Mouse (Mus musculus) liver, embryonic 13.5 days (tissue): Measurements from ENCODE around the gene Ndufb2. TPM values are rescaled to one million over a fixed set of nuclear protein-coding genes. Genes with fewer than 3 reads are reported as not detected.

ENCODE experiments used
- ATAC-seq: fragments of 200-750 bp; cut with Nextera tagmentation; 2 replicates; pipeline ENCODE4 v1.8.0; 2017; ENCODE audit warnings: low read depth, mild to moderate bottlenecking, moderate number of reproducible peaks, moderate library complexity
- DNase-seq: peaks from one replicate; pipeline ENCODE4 v3.0.0; 2022
- H3K27ac ChIP-seq: fragments of 300-500 bp; sonication (generic); 2 replicates; pipeline ENCODE4 v1.5.1; 2015; ENCODE audit warnings: moderate library complexity, mild to moderate bottlenecking, inconsistent platforms
- H3K27me3 ChIP-seq: fragments of 300-500 bp; sonication (generic); 2 replicates; pipeline ENCODE4 v1.6.1; 2015; ENCODE audit warnings: mild to moderate bottlenecking, inconsistent platforms
- H3K36me3 ChIP-seq: fragments of 300-500 bp; sonication (generic); 2 replicates; pipeline ENCODE4 v1.6.1; 2015; ENCODE audit warnings: mild to moderate bottlenecking, inconsistent platforms
- H3K4me1 ChIP-seq: fragments of 300-500 bp; sonication (generic); replicated peaks from 2 replicates; pipeline ENCODE4 v1.6.1; 2015; ENCODE audit warnings: inconsistent platforms
- H3K4me2 ChIP-seq: fragments of 300-500 bp; sonication (generic); 2 replicates; pipeline ENCODE4 v1.6.1; 2015; ENCODE audit warnings: inconsistent platforms, mild to moderate bottlenecking, moderate library complexity
- H3K4me3 ChIP-seq: fragments of 300-500 bp; sonication (generic); replicated peaks from 2 replicates; pipeline ENCODE4 v1.5.1; 2015; ENCODE audit warnings: mild to moderate bottlenecking, inconsistent platforms
- H3K9ac ChIP-seq: fragments of 300-500 bp; sonication (generic); 2 replicates; pipeline ENCODE4 v1.6.1; 2015; ENCODE audit warnings: mild to moderate bottlenecking, inconsistent platforms
- H3K9me3 ChIP-seq: fragments of 300-500 bp; sonication (generic); replicated peaks from 2 replicates; pipeline ENCODE4 v1.6.1; 2016; ENCODE audit warnings: inconsistent platforms
- WGBS: fragments of 180-500 bp; shearing (Covaris S2); methylation state at CpG from one replicate; pipeline ENCODE4 v1.1.7; 2015; ENCODE audit not compliant: insufficient replicate concordance; 5-methylcytosine and 5-hydroxymethylcytosine counted together
- polyA plus RNA-seq: library from polyadenylated mRNA; unstranded; fragments of >200 nt; fragmentation: Nextera tagmentation; extraction: Ambion mirVana; gene quantifications from 2 replicates; pipeline ENCODE4 v1.2.1, GENCODE M21; 2015

The Ndufb2 gene
- polyA plus RNA-seq, 1 experiment from 2014 or later: 270 TPM

DNA sequence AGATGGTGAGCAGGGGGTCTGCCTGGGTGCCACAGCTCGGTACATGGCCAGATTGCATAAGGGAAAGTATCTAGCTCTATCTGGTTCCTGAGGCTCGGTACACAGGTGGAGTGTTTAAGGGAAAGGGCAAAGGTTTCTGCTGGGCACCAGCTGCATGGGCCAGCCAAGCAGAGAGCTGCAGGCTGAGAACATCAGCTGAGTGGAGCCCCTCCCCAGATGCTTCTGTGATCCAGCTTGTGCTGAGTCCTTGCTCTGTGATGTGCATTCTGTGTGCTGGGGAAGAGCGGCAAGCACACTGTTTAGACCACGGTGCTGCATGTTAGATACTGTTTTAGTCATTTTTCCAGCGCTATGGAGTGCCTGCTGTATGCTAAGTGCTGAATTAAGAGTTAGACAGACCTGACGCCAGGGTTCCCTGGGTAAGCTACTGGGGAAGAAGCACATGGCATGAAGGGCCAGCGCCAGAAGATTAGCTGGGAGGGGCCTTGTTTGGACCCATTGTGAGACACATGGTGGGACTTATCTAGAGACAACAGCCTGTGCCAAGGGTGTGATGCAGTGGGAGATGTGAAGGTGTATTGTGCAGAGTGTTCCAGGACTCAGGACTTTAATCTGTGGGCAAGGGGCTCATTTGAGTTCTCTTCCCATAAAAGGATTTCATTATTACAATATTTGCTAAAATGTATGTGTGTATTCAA is 11.1 kb upstream of the Ndufb2 start:
- peak; percentile 72 for DNase-seq
- ATAC-seq: peak; percentile 93
- H3K9ac ChIP-seq: peak overlapping the region; percentile 59
- H3K4me1 ChIP-seq: peaks cover 39% of the 10 kb centered on the region
- no peaks in the 10 kb centered on the region for H3K27me3 ChIP-seq
- peaks cover 42% of the 10 kb centered on the region for H3K36me3 ChIP-seq
- H3K27ac ChIP-seq: peak overlapping the region; percentile 80
- no peak overlapping the region; the same call in 1 of the 2 replicates for H3K4me3 ChIP-seq
- no peaks in the 10 kb centered on the region for H3K9me3 ChIP-seq
- H3K4me2 ChIP-seq: peak overlapping the region; percentile 46
- 42% methylated on average over 7 of the region's 7 CpGs for WGBS

DNA sequence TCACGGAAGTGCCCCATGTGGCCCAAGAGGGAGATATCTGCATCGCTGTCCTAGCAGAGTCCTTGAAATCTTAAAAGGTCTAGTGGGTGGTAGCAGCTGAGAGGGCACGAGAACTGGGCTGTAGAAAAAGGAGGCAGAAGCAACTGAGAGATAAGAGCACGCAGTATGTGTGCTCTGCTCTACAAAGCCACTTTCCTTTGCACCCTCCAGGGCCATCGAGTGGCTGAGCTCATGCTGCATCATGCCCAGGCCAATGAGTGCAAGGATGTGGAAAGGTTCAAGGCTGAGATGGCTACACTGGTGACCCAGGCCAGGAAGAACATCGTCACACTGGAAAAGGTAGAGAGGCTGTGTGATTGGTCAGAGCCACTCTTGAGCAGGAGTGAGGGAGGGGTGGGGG is 6.9 kb upstream of the Ndufb2 start, which contains the start of gene Gm42420:
Gene Gm42420, plus strand, starts transcription at position 237 of the 400 bp plus-strand sequence.
- H3K9me3 ChIP-seq: no peaks in the 10 kb centered on the region
- H3K27me3 ChIP-seq: no peaks in the 10 kb centered on the region
- H3K36me3 ChIP-seq: peaks cover 49% of the 10 kb centered on the region
- 62% methylated on average over 6 of the region's 6 CpGs for WGBS
- no peak within 1 kb of the TSS for H3K4me3 ChIP-seq
- H3K4me1 ChIP-seq: peaks cover 26% of the 10 kb centered on the region
- no peak for DNase-seq
- peak; percentile 37 for ATAC-seq
- 0 out of 2 replicates have a peak within 1 kb of the TSS, but pooled peaks have one; percentile 29 for H3K9ac ChIP-seq
- H3K4me2 ChIP-seq: no peak within 1 kb of the TSS
- H3K27ac ChIP-seq: no peak within 1 kb of the TSS

DNA sequence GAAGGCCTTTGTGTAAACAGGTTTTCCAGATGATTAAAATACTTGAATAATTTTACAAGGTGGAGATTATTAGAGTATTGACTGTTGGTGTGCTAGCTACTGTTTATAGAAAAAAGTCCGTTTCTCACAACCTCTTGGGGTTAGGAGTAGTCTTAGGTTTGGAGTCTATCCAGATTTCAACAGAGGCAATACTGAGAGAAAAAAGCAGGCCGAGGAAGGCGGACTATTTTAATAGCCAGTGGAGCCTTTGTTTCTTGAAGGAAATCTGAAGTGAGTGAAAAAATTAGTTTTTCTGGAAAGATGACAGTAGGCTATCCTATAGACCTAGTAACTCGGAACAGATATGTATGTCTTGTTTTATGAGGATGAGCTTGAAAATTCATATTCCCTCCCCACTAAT is 893 bp upstream of the Ndufb2 start:
- Histone ChIP-seq H3K36me3 (peaks cover 25% of the 10 kb centered on the region), H3K4me3 (peak overlapping the region; percentile 84; the same call in 1 of the 2 replicates), H3K27ac (no peak overlapping the region), H3K9me3 (no peaks in the 10 kb centered on the region), H3K4me2 (peak overlapping the region; percentile 82), H3K4me1 (peaks cover 23% of the 10 kb centered on the region), H3K27me3 (no peaks in the 10 kb centered on the region), H3K9ac (no peak overlapping the region)
- ATAC-seq (no peak), DNase-seq (no peak)
- 82% methylated on average over 4 of the region's 4 CpGs for WGBS

DNA sequence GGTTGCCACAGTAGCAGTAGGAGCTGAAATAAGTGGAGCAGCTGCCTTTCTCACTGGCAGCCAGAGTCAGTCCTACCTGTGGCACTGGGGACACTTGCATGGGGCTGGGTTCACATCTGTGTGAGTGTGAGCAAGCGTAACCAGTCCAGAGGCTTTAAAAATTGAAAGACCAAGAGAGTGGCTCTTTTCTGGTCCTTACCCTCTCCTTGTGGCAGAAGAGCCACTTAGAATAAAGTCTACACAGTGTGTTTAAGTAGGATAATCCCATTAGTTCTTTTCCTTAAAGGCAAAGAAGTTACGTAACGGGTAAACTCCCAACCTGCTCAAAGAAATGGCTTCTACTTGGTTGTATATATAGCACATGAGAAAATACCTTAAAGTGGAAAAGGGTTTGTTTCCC is 8.5 kb downstream of the Ndufb2 start:
- Histone ChIP-seq H3K9me3 (no peaks in the 10 kb centered on the region), H3K9ac (no peak overlapping the region), H3K36me3 (peaks cover 55% of the 10 kb centered on the region), H3K4me3 (no peak overlapping the region), H3K4me2 (no peak overlapping the region), H3K4me1 (no peaks in the 10 kb centered on the region), H3K27ac (no peak overlapping the region), H3K27me3 (no peaks in the 10 kb centered on the region)
- DNase-seq: no peak
- WGBS: 88% methylated on average over 3 of the region's 3 CpGs
- no peak for ATAC-seq

DNA sequence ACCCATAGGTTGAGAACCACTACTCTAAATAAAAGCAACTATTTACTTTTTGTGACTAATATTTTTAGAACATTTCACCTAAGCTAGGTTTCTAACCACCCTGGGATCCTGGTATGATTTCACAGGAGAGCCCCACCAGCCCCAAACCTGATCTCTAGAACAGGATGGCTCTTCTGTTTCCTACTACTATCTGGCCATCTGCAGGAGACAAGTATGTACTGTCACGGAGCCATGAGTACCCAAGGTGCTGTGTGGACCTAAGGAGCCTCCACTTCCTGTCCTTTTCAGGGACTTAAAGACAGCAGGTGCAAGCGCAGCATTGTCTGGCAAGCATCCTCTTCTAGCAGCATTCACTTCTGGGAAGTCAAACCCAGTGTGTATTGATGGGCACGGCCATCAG is 9.5 kb downstream of the Ndufb2 start:
- Histone ChIP-seq H3K36me3 (peaks cover 55% of the 10 kb centered on the region), H3K4me2 (no peak overlapping the region), H3K4me1 (no peaks in the 10 kb centered on the region), H3K27ac (no peak overlapping the region), H3K9me3 (no peaks in the 10 kb centered on the region), H3K4me3 (no peak overlapping the region), H3K9ac (no peak overlapping the region), H3K27me3 (no peaks in the 10 kb centered on the region)
- 76% methylated on average over 3 of the region's 3 CpGs for WGBS
- ATAC-seq (no peak), DNase-seq (no peak)

DNA sequence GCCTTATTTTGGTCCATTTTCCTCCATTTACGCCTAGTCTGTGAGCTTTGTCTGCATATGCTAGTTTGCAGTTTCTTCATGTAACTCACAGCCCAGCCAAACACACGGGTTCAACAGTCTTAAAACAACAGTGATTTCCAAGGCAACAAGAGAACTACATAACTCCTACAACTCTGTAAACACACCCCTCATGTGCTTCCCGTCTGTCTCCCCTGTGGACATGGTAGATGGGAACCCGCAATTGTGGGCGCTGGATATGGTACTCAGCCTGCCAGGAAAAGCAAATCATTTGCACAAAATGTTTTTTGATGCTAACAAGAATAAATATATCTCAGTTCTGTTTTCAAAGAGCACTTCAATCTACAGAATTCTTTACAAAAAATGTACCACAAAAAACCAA is 12.2 kb downstream of the Ndufb2 start:
- no peak overlapping the region for H3K27ac ChIP-seq
- DNase-seq (no peak), ATAC-seq (no peak)
- H3K4me3 ChIP-seq: no peak overlapping the region
- H3K9ac ChIP-seq: no peak overlapping the region
- no peaks in the 10 kb centered on the region for H3K9me3 ChIP-seq
- H3K4me1 ChIP-seq: no peaks in the 10 kb centered on the region
- WGBS: 78% methylated on average over 5 of the region's 5 CpGs
- no peaks in the 10 kb centered on the region for H3K27me3 ChIP-seq
- no peak overlapping the region for H3K4me2 ChIP-seq
- peaks cover 33% of the 10 kb centered on the region for H3K36me3 ChIP-seq

DNA sequence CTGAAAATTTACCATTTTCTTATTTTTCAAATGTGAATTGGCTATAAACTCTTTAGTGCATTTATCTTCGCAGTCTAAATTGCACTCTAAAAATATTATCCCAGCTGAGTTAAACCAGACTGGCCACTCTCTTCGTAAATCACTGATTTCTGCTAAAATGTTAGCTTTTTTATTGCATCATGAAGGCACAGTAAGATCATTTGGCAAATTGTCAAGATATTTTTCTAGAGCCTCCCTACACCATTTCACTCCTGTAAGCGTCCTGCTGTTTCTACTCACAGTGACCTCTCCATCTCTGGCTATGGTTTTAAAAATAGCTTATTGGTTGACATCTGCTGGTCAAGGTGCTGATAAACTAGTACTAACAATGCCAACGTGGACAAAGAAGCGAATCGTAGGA is 13.7 kb downstream of the Ndufb2 start:
- H3K36me3 ChIP-seq: peaks cover 22% of the 10 kb centered on the region
- H3K27ac ChIP-seq: no peak overlapping the region
- 74% methylated on average over 6 of the region's 6 CpGs for WGBS
- H3K4me3 ChIP-seq: no peak overlapping the region
- ATAC-seq (no peak), DNase-seq (no peak)
- H3K4me1 ChIP-seq: no peaks in the 10 kb centered on the region
- no peak overlapping the region for H3K9ac ChIP-seq
- H3K4me2 ChIP-seq: no peak overlapping the region
- H3K27me3 ChIP-seq: no peaks in the 10 kb centered on the region
- H3K9me3 ChIP-seq: no peaks in the 10 kb centered on the region

DNA sequence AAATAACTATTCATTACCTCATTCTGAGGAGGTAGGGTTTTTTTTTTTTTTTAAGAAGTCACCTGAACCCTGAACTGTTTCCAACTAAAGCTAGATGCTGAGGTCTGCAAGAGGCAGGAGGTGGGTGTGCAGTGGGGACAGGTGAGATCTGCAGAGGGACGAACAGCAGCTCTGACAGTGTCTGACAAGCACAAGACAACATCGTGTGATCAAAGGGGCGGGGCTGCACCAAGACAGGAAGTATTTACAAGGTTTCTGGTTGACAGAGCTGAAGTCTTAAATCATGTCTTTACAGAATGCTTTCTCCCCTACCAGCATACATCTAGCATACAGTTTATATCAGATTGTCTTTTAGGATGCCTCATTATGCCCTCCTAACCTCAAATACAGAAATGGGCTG is 14.5 kb downstream of the Ndufb2 start:
- DNase-seq (no peak), ATAC-seq (no peak)
- H3K4me3 ChIP-seq: no peak overlapping the region
- no peak overlapping the region for H3K9ac ChIP-seq
- no peaks in the 10 kb centered on the region for H3K4me1 ChIP-seq
- no peaks in the 10 kb centered on the region for H3K9me3 ChIP-seq
- no peak overlapping the region for H3K27ac ChIP-seq
- H3K4me2 ChIP-seq: no peak overlapping the region
- H3K27me3 ChIP-seq: no peaks in the 10 kb centered on the region
- peaks cover 17% of the 10 kb centered on the region for H3K36me3 ChIP-seq
- 42% methylated on average over 3 of the region's 3 CpGs for WGBS

DNA sequence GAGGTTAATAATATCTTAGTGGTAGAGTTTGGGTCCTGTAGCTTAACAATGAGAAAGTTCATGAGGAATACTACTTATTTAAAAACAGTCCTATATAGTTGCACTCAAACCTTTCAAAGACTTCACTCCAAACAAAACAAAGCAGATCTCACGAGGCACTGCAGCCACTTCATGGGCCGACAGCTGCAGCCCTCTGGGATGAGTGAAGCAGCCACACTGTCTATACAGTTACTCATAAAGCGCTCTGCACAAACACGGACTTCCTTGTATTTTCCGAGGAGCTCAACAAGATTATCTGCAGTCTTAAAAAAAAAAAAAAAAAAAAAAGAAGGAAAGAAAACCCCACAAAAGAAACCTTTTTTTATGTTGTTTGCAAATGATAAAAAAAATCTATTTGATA is 15.0 kb downstream of the Ndufb2 start:
- H3K9me3 ChIP-seq: no peaks in the 10 kb centered on the region
- ATAC-seq: no peak
- no peak overlapping the region for H3K27ac ChIP-seq
- no peaks in the 10 kb centered on the region for H3K27me3 ChIP-seq
- DNase-seq: no peak
- H3K9ac ChIP-seq: no peak overlapping the region
- no peak overlapping the region for H3K4me3 ChIP-seq
- peaks cover 14% of the 10 kb centered on the region; the same call in 1 of the 2 replicates for H3K36me3 ChIP-seq
- 77% methylated on average over 5 of the region's 5 CpGs for WGBS
- no peaks in the 10 kb centered on the region for H3K4me1 ChIP-seq
- H3K4me2 ChIP-seq: no peak overlapping the region

DNA sequence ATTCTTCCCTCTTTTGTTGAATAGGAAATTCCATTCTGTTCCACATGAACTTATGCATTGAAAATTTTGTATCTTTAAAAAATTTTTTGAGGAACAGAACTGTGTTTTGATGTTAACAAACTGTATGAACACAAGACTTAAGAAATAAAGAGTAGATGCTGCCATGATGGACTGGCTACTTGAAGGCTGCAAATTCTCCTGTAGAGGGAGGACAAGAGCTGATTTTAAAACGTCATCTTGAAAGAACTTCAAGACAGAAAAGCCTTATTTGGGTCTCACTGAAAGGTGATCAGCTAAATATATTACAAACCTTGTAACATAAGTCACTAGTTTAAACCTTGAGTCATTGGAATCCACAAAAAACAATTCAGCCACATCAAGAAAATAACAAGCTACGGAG is 17.8 kb downstream of the Ndufb2 start:
- Histone ChIP-seq H3K4me3 (no peak overlapping the region), H3K4me2 (no peak overlapping the region), H3K4me1 (no peaks in the 10 kb centered on the region), H3K9ac (no peak overlapping the region), H3K27ac (no peak overlapping the region), H3K9me3 (no peaks in the 10 kb centered on the region), H3K36me3 (peaks cover 19% of the 10 kb centered on the region), H3K27me3 (no peaks in the 10 kb centered on the region)
- ATAC-seq (no peak), DNase-seq (no peak)
- 73% methylated on average over 2 of the region's 2 CpGs for WGBS

DNA sequence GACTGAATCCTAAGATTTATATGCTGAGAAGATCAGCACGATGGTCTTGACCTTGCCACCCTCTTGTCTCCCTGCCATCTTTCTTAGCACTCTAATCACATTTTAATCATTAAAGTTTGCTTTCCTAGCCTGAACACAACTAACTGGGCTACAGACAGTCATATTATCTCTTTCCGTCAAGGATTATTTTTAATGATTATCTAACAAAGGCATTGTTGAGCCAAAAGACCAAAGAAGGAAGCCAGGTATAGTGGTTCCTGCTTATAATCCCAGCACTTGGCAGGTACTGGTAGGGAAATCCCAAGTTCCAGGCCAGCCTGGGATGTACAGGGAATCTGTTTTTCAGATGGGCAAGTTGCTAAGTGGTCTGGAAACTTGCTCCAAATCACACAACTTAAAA is 18.9 kb downstream of the Ndufb2 start:
- WGBS: 87% methylated on average over 2 of the region's 2 CpGs
- Histone ChIP-seq H3K27ac (no peak overlapping the region), H3K9me3 (no peaks in the 10 kb centered on the region), H3K27me3 (no peaks in the 10 kb centered on the region), H3K4me3 (no peak overlapping the region), H3K4me2 (no peak overlapping the region), H3K4me1 (no peaks in the 10 kb centered on the region), H3K9ac (no peak overlapping the region), H3K36me3 (peaks cover 28% of the 10 kb centered on the region)
- ATAC-seq (no peak), DNase-seq (no peak)
